Mouse (Mus musculus): ENCODE results near the gene Gm20830. TPM values are rescaled to one million over a fixed set of nuclear protein-coding genes. Genes with fewer than 3 reads are reported as not detected.
"Not testable (repeated sequence)": the region's sequence is repeated elsewhere in the genome, so short reads cannot be mapped to it uniquely, and the experiment has no call there.

Gene Gm20830
- polyA plus RNA-seq (2014; fragmentation: Nextera tagmentation; extraction: Ambion mirVana) = not detected in 2 replicates

DNA sequence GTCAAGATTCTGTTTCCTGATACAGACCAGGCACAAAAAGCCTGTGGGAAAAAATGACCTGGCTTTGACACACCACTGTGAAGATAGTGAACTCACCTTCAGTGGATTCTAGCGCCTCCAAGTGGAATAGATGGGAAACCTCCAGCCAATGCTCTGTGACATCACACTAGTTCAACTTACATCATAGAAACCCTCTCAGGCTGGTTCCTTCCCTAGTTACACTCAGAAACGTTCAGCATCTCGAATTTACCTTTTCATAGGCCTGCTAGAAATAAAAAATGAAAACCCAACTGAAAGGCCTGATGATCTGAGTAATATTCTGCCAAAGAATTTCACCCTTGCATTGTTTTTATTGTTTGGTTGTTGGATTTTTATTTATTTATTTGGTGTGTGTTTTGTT, at the start of gene Gm20830:
TSS of gene Gm20830 (minus strand) at position 101 of the 400 bp plus-strand sequence.
- not testable (repeated sequence) for H3K9me3 ChIP-seq (replicated peaks; ENCODE audit: control insufficient read depth, low read length); H3K36me3 ChIP-seq (ENCODE audit: control insufficient read depth, insufficient read depth, low read length); H3K9ac ChIP-seq (ENCODE audit: low read length); ATAC-seq; H3K27ac ChIP-seq (ENCODE audit: low read depth, low read length); H3K4me1 ChIP-seq (ENCODE audit: control insufficient read depth, insufficient read depth, low read length); DNase-seq (ENCODE audit: low spot score); H3K4me3 ChIP-seq (ENCODE audit: low read depth, low read length); H3K27me3 ChIP-seq (replicated peaks; ENCODE audit: control insufficient read depth, insufficient read depth, low read length); H3K4me2 ChIP-seq (ENCODE audit: low read length)
- 20% methylated on average over 1 of the region's 3 CpGs for WGBS

Other genes starting within 250 kb of the Gm20830 start
- not detected in 2 replicates for gene Gm21719, start 235.4 kb downstream of the Gm20830 start, polyA plus RNA-seq (2014; fragmentation: Nextera tagmentation; extraction: Ambion mirVana)

Measured in forebrain, embryonic 14.5 days (tissue).